Mouse (Mus musculus): ENCODE measurements around the gene 3110040M04Rik. TPM values are rescaled to one million over a fixed set of nuclear protein-coding genes. Genes with fewer than 3 reads are reported as not detected.
"Not testable (repeated sequence)": the region's sequence is repeated elsewhere in the genome, so short reads cannot be mapped to it uniquely, and the experiment has no call there.

3110040M04Rik gene
- polyA plus RNA-seq, 1 experiment from 2014 or later: not detected

- H3K4me1 ChIP-seq (replicated peaks; ENCODE audit: control insufficient read depth, insufficient read depth, low read length); H3K4me3 ChIP-seq (replicated peaks; ENCODE audit: low read length); ATAC-seq (ENCODE audit: low FRiP score); H3K9me3 ChIP-seq (ENCODE audit: control insufficient read depth, low read length); H3K9ac ChIP-seq; H3K4me2 ChIP-seq (replicated peaks); H3K27ac ChIP-seq; DNase-seq (ENCODE audit: low spot score); H3K36me3 ChIP-seq (replicated peaks; ENCODE audit: control insufficient read depth, insufficient read depth); H3K27me3 ChIP-seq (ENCODE audit: control insufficient read depth, insufficient read depth, low read length): not testable (repeated sequence)
- 90% methylated on average over 4 of the region's 4 CpGs for WGBS
Measured at GRCm38 (mm10) chr1:151186879-151187424, 17.0 kb upstream of the 3110040M04Rik start.

DNA sequence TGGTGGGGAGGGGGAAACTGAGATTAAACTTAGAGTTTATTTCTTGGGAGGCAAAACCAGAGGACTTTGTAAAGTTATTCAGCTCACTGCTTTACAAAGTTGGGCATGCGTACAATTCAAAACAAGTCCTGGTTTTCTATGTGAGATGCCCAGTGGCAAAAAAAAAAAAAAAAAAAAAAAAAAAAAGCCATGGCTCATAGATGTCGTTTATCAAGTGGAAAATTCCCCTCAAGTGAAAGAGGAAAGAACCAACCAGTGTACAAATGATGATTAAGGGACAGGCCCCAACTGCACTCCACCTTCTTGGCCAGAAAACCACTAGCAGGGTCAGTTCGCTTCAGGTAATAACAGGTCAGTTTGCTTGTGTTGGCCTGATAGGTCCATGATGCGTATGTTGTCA lies 15.5 kb upstream of the 3110040M04Rik start:
- Histone ChIP-seq H3K4me3 (replicated peaks; ENCODE audit: low read length) (no peak overlapping the region), H3K9ac (no peak overlapping the region), H3K27me3 (ENCODE audit: control insufficient read depth, insufficient read depth, low read length) (no peaks in the 10 kb centered on the region), H3K4me2 (replicated peaks) (no peak overlapping the region), H3K4me1 (replicated peaks; ENCODE audit: control insufficient read depth, insufficient read depth, low read length) (no peaks in the 10 kb centered on the region), H3K36me3 (replicated peaks; ENCODE audit: control insufficient read depth, insufficient read depth) (no peaks in the 10 kb centered on the region), H3K27ac (no peak overlapping the region), H3K9me3 (ENCODE audit: control insufficient read depth, low read length) (no peaks in the 10 kb centered on the region)
- no peak for ATAC-seq (ENCODE audit: low FRiP score)
- 89% methylated on average over 4 of the region's 4 CpGs for WGBS
- no peak for DNase-seq (ENCODE audit: low spot score)

- H3K4me3 ChIP-seq (replicated peaks; ENCODE audit: low read length); H3K4me1 ChIP-seq (replicated peaks; ENCODE audit: control insufficient read depth, insufficient read depth, low read length); H3K36me3 ChIP-seq (replicated peaks; ENCODE audit: control insufficient read depth, insufficient read depth); ATAC-seq (ENCODE audit: low FRiP score); H3K9ac ChIP-seq; H3K4me2 ChIP-seq (replicated peaks); H3K27ac ChIP-seq; H3K9me3 ChIP-seq (ENCODE audit: control insufficient read depth, low read length); DNase-seq (ENCODE audit: low spot score); H3K27me3 ChIP-seq (ENCODE audit: control insufficient read depth, insufficient read depth, low read length): not testable (repeated sequence)
- no CpG with 5 or more reads among the region's 7 CpGs for WGBS
Measured at GRCm38 (mm10) chr1:151192075-151192474, 11.8 kb upstream of the 3110040M04Rik start, which contains the start of gene Gm8947. Gene Gm8947 (plus strand): TSS chr1:151192376.

DNA sequence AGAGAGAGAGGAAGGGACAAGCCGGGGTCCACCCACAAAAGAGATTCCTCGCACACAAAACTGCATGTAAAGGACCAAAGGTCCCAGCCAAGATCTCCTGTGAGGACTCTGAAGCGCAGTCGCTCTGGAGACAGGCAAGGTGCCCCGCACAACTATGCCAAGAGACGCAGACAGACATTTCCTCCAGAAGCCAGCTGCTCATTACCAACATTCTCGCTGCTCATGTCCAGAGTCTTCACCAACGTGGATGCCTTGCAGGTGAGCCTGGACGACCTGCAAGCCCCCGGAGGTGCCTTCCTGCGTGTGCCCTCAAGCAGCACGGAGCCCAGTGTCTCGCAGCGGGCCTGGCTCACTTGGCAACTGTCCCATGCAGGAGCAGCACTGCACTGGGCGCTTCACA lies 11.2 kb upstream of the 3110040M04Rik start:
- not testable (repeated sequence) for H3K4me2 ChIP-seq (replicated peaks); H3K27me3 ChIP-seq (ENCODE audit: control insufficient read depth, insufficient read depth, low read length); H3K4me3 ChIP-seq (replicated peaks; ENCODE audit: low read length); ATAC-seq (ENCODE audit: low FRiP score); H3K27ac ChIP-seq; H3K36me3 ChIP-seq (replicated peaks; ENCODE audit: control insufficient read depth, insufficient read depth); H3K9ac ChIP-seq; DNase-seq (ENCODE audit: low spot score); H3K4me1 ChIP-seq (replicated peaks; ENCODE audit: control insufficient read depth, insufficient read depth, low read length); H3K9me3 ChIP-seq (ENCODE audit: control insufficient read depth, low read length)
- WGBS: 94% methylated on average over 14 of the region's 15 CpGs

DNA sequence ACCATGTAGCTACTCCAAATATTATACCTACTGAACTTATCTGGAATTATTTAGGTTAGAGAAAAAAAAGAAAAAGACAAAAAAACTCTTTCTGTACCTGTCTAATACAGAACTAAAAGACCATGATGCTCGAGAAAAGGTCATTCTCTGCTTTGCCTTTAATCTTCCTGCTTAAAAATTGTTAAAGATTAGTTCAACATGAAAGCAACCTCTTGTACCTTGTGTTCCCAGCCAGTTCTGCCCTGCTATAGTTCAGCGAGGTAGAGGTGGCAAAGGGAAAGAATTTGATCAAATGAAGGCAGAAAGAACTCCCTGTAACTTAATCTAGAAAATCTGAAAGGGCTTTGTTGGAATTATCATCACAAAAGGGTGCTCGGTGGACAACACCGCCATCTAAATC lies 7.9 kb upstream of the 3110040M04Rik start:
- not testable (repeated sequence) for H3K9me3 ChIP-seq (ENCODE audit: control insufficient read depth, low read length); H3K27me3 ChIP-seq (ENCODE audit: control insufficient read depth, insufficient read depth, low read length); H3K4me1 ChIP-seq (replicated peaks; ENCODE audit: control insufficient read depth, insufficient read depth, low read length); DNase-seq (ENCODE audit: low spot score); H3K27ac ChIP-seq; ATAC-seq (ENCODE audit: low FRiP score); H3K4me2 ChIP-seq (replicated peaks); H3K36me3 ChIP-seq (replicated peaks; ENCODE audit: control insufficient read depth, insufficient read depth); H3K4me3 ChIP-seq (replicated peaks; ENCODE audit: low read length); H3K9ac ChIP-seq
- 60% methylated on average over 4 of the region's 4 CpGs for WGBS

DNA sequence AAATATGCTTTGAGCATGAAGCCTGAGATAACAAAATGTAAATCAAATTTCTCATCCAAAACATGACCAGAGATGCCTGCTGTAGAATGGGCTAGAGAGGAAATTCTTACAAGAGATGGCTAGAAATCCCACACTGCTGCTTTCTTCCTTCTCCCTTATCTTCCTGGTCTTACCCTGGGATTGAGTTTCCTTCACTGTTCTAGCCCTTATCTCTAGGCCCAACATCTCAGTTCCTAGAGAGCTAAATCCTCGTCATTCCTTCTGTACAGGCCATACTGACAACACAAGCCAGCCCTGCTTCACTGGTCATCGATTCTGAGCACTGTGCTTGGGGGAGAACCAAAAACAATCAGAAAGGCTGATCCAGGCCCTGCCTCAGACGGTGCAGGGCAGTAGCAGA lies 7.2 kb upstream of the 3110040M04Rik start:
- not testable (repeated sequence) for ATAC-seq (ENCODE audit: low FRiP score); H3K9me3 ChIP-seq (ENCODE audit: control insufficient read depth, low read length); H3K36me3 ChIP-seq (replicated peaks; ENCODE audit: control insufficient read depth, insufficient read depth); H3K4me1 ChIP-seq (replicated peaks; ENCODE audit: control insufficient read depth, insufficient read depth, low read length); H3K4me3 ChIP-seq (replicated peaks; ENCODE audit: low read length); H3K4me2 ChIP-seq (replicated peaks); H3K27me3 ChIP-seq (ENCODE audit: control insufficient read depth, insufficient read depth, low read length); H3K27ac ChIP-seq; H3K9ac ChIP-seq; DNase-seq (ENCODE audit: low spot score)
- 76% methylated on average over 3 of the region's 3 CpGs for WGBS

DNA sequence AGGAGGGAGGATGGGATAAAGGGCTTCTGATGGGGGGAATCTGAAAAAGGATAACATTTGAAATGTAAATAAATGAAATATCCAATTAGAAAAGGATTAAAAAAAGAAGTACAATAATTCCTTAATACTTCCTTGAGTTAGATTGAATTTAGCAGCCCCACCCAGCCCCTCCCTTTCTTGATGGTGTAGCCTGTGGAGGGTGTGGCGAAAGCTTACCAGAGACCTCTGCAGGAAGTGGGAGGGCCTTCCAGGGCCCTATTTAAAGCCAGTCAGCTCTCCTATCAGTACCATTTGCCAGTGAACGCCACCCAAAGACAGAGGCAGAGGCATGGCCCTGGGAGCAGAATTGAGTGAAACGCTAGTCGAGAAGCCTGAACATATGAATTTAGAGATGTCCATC lies 5.8 kb upstream of the 3110040M04Rik start, which contains the start of gene Gm47995:
TSS of gene Gm47995 (plus strand) at position 329 of the 400 bp plus-strand sequence.
- DNase-seq (ENCODE audit: low spot score); ATAC-seq (ENCODE audit: low FRiP score); H3K4me2 ChIP-seq (replicated peaks); H3K4me1 ChIP-seq (replicated peaks; ENCODE audit: control insufficient read depth, insufficient read depth, low read length); H3K27ac ChIP-seq; H3K4me3 ChIP-seq (replicated peaks; ENCODE audit: low read length); H3K9me3 ChIP-seq (ENCODE audit: control insufficient read depth, low read length); H3K9ac ChIP-seq; H3K27me3 ChIP-seq (ENCODE audit: control insufficient read depth, insufficient read depth, low read length); H3K36me3 ChIP-seq (replicated peaks; ENCODE audit: control insufficient read depth, insufficient read depth): not testable (repeated sequence)
- WGBS: 93% methylated on average over 2 of the region's 4 CpGs

DNA sequence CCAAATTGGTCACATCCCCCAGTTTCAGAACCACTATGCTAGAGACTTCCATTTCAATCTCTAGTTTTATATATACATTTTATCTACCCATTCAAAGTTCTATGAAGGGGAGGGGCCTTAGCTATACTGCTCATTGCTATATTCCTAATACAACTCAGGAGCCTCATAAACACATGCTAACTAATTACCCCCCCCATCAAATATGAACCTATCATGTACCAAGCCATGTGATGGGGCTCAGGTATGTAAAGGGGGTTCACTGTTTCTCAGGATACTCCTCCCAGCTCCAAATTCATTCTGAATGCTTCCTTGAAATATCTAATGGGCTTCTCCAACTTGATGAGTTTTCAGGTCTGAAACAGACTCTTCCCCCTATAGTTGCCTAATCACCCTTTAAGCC lies 3.3 kb upstream of the 3110040M04Rik start:
- H3K4me3 ChIP-seq (replicated peaks; ENCODE audit: low read length); H3K9ac ChIP-seq; H3K27ac ChIP-seq; H3K36me3 ChIP-seq (replicated peaks; ENCODE audit: control insufficient read depth, insufficient read depth); H3K27me3 ChIP-seq (ENCODE audit: control insufficient read depth, insufficient read depth, low read length); H3K4me2 ChIP-seq (replicated peaks); DNase-seq (ENCODE audit: low spot score); H3K9me3 ChIP-seq (ENCODE audit: control insufficient read depth, low read length); H3K4me1 ChIP-seq (replicated peaks; ENCODE audit: control insufficient read depth, insufficient read depth, low read length): not testable (repeated sequence)
- ATAC-seq (ENCODE audit: low FRiP score): peak; percentile 48; the same call in 1 of the 2 replicates

GRCm38 (mm10) chr1:151202771-151203170 lies 1.1 kb upstream of the 3110040M04Rik start:
- not testable (repeated sequence) for H3K4me1 ChIP-seq (replicated peaks; ENCODE audit: control insufficient read depth, insufficient read depth, low read length); H3K36me3 ChIP-seq (replicated peaks; ENCODE audit: control insufficient read depth, insufficient read depth); H3K27me3 ChIP-seq (ENCODE audit: control insufficient read depth, insufficient read depth, low read length); H3K4me3 ChIP-seq (replicated peaks; ENCODE audit: low read length); H3K9ac ChIP-seq; H3K4me2 ChIP-seq (replicated peaks); DNase-seq (ENCODE audit: low spot score); H3K9me3 ChIP-seq (ENCODE audit: control insufficient read depth, low read length); ATAC-seq (ENCODE audit: low FRiP score); H3K27ac ChIP-seq
- 53% methylated on average over 3 of the region's 5 CpGs for WGBS

DNA sequence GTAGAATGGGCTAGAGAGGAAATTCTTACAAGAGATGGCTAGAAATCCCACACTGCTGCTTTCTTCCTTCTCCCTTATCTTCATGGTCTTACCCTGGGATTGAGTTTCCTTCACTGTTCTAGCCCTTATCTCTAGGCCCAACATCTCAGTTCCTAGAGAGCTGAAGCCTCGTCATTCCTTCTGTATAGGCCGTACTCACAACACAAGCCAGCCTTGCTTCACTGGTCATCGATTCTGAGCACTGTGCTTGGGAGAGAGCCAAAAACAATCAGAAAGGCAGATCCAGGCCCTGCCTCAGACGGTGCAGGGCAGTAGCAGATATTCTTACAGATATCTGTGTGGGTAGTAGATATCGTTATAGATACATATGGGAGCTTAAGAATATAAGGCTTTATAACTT lies 4.6 kb downstream of the 3110040M04Rik start:
- not testable (repeated sequence) for H3K4me1 ChIP-seq (replicated peaks; ENCODE audit: control insufficient read depth, insufficient read depth, low read length); H3K4me3 ChIP-seq (replicated peaks; ENCODE audit: low read length); H3K27ac ChIP-seq; H3K36me3 ChIP-seq (replicated peaks; ENCODE audit: control insufficient read depth, insufficient read depth); DNase-seq (ENCODE audit: low spot score); H3K9ac ChIP-seq; H3K27me3 ChIP-seq (ENCODE audit: control insufficient read depth, insufficient read depth, low read length); H3K9me3 ChIP-seq (ENCODE audit: control insufficient read depth, low read length); H3K4me2 ChIP-seq (replicated peaks)
- 0 out of 2 replicates have a peak, but pooled peaks have one; percentile 53 for ATAC-seq (ENCODE audit: low FRiP score)
- 78% methylated on average over 3 of the region's 5 CpGs for WGBS
